Mouse (Mus musculus) frontal cortex, adult (tissue): Measurements from ENCODE around the gene Gm2974.
"Not testable (repeated sequence)": the region's sequence is repeated elsewhere in the genome, so short reads cannot be mapped to it uniquely, and the experiment has no call there.

Source experiments
- ATAC-seq: cut with Nextera tagmentation; 2 replicates; pipeline ENCODE4 v1.9.2; 2017; ENCODE audit warnings: mild to moderate bottlenecking, moderate library complexity, mixed read lengths; ENCODE audit not compliant: low TSS enrichment

Gene Gm2974

GRCm38 (mm10) chr14:4182491-4183210 lies at the start of gene Gm2974:
TSS of gene Gm2974 (plus strand) at chr14:4182576.
- not testable (repeated sequence) for ATAC-seq

- not testable (repeated sequence) for ATAC-seq
Measured at GRCm38 (mm10) chr14:4141646-4142045, 40.7 kb upstream of the Gm2974 start.

- not testable (repeated sequence) for ATAC-seq
Measured at GRCm38 (mm10) chr14:4164730-4165129, 17.6 kb upstream of the Gm2974 start, which contains the start of gene Gm3127. TSS of gene Gm3127 (plus strand) at chr14:4165030.

DNA sequence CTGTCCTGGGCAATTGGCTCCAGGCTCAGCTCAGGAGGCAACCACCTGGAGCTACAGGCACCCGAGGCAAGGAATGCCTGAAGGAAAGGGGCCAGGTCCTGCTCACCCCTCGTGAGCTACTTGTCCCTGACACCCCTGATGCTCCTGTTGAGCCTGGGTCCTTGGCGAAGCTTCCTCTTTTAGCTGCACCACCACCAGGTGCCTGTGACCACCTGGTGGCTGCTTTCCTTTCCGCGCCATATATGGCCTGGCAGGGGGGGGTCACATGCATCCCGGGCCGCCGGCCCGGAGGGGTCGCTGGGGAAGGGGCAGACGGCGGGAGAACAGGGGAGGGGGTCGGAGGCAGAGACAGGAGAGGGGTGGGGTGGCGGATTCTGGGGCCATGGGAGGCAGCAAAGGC lies 346 bp upstream of the Gm2974 start:
- ATAC-seq, result not testable (repeated sequence)

GRCm38 (mm10) chr14:4183375-4183774 lies 999 bp downstream of the Gm2974 start:
- ATAC-seq, result not testable (repeated sequence)

DNA sequence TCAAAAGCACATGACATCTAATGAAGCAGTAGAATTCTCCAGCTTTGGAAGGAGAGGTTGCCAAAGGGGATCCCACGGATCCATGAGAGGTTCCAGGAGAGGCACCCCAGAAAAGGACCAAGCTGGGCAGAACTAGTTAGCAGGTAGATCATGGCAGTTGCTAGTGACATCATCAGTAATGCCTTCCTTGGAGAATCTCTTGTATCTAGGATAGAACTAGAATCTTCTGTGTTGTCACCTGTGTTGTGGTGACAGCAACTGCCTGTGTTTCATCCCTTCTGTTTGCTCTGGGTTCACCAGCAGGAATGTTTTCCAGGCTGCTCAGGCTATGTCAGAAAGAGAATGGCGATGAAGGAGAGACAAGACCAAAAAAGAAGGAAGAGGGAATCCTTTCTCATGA lies 67.0 kb downstream of the Gm2974 start, which contains the start of gene Gm3138:
Gm3138 (plus strand) TSS at position 301 of the 400 bp plus-strand sequence.
- not testable (repeated sequence) for ATAC-seq
